Mouse (Mus musculus): Measurements from ENCODE around the gene Epb41l1.

DNA sequence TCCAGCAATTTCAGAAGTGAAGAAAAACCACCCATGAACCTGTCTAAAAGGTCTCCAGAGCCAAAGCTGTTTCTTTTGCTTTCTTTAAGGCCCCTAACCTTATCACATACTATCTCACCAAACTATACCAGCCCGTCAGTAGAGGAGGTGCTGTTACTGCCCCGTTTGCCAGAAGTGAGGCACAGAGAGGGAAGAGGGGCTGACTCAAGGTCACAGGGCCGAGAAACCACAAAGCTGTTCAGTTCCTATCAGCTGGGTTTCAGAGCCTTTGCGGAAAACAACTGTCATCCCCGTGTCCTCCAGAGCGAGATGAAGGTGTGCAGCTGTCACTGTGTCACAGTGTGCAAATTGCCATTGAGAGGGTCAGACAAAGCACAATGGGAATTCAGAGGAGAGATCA lies 21.2 kb downstream of the Epb41l1 start:
- TF ChIP-seq CTCF (IDR thresholded peaks at IDR 0.05): no peak
- no peak for TF ChIP-seq POLR2A (IDR thresholded peaks at IDR 0.05; ENCODE audit: insufficient read depth, low read depth, low read length)
- TF ChIP-seq EP300 (IDR thresholded peaks at IDR 0.05; ENCODE audit: insufficient read depth, low read depth, low read length): no peak

All from heart, adult 2 months (tissue).